Mouse (Mus musculus): ENCODE measurements around the gene Fbp2.

DNA sequence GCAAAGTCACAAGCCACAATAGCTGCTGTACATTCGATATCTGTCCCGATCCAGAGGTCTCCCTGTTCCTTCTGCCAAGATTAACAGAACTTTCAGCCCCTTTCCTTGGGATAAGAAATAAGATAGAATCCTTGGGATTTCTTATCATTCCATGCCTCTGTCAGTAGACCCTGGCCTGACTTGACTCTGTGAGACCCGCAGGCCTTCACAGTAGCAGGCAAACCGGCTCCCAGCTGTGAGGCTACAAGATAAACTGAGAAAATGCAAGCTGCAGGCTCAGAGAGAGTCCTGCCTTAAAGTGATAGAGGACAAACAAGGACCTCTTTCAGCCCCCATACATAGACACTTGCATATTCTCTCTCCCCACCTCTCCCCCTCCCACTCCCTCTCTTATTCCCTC lies 24.9 kb downstream of the Fbp2 start:
- TF ChIP-seq POLR2A (IDR thresholded peaks at IDR 0.05; ENCODE audit: insufficient read length, low read depth) (no peak), REST (IDR thresholded peaks at IDR 0.05; ENCODE audit: insufficient read depth, insufficient read length) (no peak), POLR2AphosphoS2 (IDR thresholded peaks at IDR 0.05; ENCODE audit: insufficient read length, low read depth) (no peak), MYOD1 (IDR thresholded peaks at IDR 0.05; ENCODE audit: control insufficient read depth in 1 of 3, insufficient read length in 2 of 3, low read depth in 2 of 3) (no peak)

Data from myocyte (in vitro differentiated cells).